Comparison of ENCODE assay signal across 14 mouse cellular contexts in the genomic region with DNA sequence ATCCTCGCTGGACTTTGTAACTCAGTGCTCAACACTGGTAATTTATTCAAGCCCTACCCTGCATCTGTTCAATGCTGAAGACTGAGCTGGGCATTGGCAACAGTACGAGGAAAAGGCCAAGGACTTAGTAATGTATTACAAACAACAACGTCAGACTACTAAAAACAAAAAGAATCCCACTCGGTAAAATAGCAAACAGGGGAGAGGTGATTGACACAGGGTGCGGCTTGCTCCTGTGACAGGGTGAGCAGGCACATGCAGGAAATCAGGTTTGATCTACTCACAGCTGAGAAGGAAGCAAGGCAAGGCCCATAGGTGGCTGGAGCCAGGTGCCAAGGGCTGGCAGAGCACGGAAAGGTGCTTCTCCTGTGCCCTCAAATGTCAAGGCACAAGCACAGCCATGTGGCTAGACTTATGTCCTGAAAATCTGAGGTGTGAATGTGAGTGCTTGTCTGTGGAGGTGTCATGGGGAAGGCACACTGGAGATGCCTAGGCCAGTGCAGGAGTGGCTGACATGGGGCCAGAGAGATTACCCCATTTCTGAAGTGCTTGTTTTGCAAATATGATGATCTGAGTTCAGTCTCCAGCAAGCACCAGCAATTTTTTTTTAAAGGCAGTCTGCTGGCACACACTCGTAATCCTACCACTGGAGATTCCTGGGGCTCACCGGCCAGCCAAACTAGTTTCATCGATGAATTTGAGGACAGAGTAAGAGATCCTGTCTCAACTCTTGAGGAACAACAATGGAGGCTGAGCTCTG.
DNase-seq lines count a peak whose midpoint lies in the region.
"Had no signal": no experiment of that assay in that cellular context is flagged by ENCODE, and none has a peak within 500 bp of the region (broad histone marks: within the 10 kb centered on the region; RNA-seq: fewer than 3 reads in every experiment).

No protein-coding gene starts in this region.

- DNase-seq in urinary bladder, postnatal 36 days (ENCODE audit: low spot score in 2 of 2): peak; percentile 5 to 10
- DNase-seq in urinary bladder, postnatal 25 days (ENCODE audit: low spot score): no peak
- peak; percentile 89 for DNase-seq in kidney, adult 9 months
- DNase-seq in kidney, postnatal 36 days: peak; percentile 61 to 81
- no peak for DNase-seq in layer of hippocampus, postnatal 36 days
- DNase-seq in cerebellum, adult 9-11 months: no peak
- DNase-seq in spleen, postnatal 4 days (ENCODE audit: low spot score in 2 of 2): no peak
- DNase-seq: adrenal gland, postnatal 25 days; B cell, adult 2 months; cerebellum, adult 18-20 months; heart, postnatal 14 days; right cerebral cortex, adult 18-20 months; spleen, adult 18-20 months; thymus, postnatal 36 days had no signal

Comparison
In these comparisons a context has a peak if more than half of its experiments do, and no peak if none do; other contexts are left out.
1. DNase-seq: peak in urinary bladder, postnatal 36 days (2 of 2), kidney, adult 9 months (single experiment) and kidney, postnatal 36 days (2 of 2); none in urinary bladder, postnatal 25 days (single experiment), layer of hippocampus, postnatal 36 days (0 of 2), cerebellum, adult 9-11 months (single experiment) and spleen, postnatal 4 days (0 of 2).